Mouse (Mus musculus): ENCODE results near the gene Nfatc2ip.
"Not testable (repeated sequence)": the region's sequence is repeated elsewhere in the genome, so short reads cannot be mapped to it uniquely, and the experiment has no call there.

Gene Nfatc2ip

DNA sequence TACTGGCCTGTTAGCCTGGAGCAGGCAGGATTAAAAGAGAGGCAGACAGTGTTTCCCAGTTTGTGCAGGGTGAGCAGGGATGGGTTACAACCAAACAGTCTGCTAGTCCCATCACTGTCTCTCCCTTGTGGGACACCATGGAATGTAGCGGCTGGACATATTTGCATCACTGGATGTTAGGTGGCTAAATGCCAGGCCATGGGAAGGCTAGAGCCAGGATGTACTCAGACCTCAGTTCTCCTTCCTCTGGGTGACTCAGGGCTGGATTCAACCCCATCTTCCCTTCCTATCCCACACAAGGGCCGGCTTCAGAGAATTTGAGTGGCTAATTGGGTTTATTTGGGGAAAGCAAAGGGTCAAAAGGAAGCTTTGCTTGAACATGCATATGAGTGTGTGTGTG, 12.1 kb upstream of the Nfatc2ip start:
- DNase-seq (ENCODE audit: low read depth): peak; percentile 41

DNA sequence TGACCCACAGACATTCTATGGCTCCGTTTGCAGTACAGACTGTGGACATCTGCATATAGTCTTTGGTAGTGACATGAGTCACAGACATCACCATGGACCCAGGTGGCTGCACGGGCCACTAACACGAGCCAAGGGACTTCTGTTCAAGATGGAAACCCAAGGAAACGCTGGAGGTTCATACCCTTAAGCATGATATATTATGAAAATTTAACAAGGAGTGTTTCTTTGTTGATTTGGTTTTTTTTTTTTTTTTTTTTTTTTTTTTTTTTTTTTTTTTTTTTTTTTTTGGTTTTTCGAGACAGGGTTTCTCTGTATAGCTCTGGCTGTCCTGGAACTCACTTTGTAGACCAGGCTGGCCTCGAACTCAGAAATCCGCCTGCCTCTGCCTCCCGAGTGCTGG, 6.0 kb upstream of the Nfatc2ip start:
- DNase-seq (ENCODE audit: low read depth): not testable (repeated sequence)

DNA sequence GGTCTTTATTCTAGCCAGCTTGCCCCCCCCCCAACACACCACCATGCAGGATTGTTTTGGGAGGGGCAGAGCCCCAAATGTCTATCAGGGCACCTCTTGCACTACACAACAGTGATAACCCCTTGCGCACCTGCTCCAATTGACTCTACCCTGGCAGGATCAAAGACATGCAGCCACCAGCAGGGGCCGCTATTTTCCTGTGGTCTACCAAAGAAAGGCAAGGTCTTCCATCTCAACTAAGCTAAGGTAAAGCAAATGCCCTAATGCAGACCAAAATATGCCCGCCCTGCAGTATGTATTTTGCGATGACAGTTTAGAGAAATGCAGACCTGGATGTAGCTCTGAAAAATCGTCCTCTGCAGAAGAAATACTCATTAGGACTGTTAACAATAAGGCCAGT, 3.0 kb upstream of the Nfatc2ip start:
- DNase-seq (ENCODE audit: low read depth): peak; percentile 86

DNA sequence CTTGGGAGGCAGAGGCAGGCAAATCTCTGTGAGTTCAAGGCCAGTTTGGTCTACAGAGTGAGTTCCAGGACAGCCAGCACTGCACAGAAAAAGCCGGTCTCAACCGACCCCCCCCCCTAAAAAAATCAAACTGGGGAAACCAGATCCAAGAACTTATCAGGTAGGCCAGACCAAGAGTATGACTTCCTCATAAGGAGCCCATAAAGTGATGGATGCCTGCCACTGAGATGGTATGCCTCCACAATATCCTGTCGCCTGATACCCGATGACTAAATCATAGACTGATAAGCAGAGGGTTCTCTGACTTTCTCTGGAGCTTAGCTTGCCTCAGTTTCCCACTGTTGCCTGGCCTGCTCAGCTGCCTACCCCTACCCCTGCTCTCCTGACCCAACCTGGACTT, 1.3 kb upstream of the Nfatc2ip start:
- DNase-seq (ENCODE audit: low read depth): no peak

DNA sequence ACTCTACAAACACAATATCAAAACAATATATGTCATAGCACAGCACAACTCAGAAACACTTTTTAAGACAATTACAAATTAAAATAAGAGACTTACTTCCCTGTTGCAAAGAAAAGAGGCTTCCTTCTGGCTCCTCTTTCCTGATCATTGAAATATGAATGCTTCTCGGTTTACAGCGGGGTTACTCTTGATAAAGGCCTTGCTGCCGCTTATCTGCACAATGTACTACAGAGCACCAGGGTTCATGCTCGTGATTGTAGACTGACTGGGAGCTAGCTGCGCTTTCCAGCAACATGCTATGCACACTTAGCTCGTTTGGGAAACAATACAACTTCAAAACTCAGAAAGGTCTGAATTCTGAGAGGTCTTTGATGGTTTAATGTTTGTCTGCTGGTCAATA, 684 bp upstream of the Nfatc2ip start:
- no peak for DNase-seq (ENCODE audit: low read depth)

DNA sequence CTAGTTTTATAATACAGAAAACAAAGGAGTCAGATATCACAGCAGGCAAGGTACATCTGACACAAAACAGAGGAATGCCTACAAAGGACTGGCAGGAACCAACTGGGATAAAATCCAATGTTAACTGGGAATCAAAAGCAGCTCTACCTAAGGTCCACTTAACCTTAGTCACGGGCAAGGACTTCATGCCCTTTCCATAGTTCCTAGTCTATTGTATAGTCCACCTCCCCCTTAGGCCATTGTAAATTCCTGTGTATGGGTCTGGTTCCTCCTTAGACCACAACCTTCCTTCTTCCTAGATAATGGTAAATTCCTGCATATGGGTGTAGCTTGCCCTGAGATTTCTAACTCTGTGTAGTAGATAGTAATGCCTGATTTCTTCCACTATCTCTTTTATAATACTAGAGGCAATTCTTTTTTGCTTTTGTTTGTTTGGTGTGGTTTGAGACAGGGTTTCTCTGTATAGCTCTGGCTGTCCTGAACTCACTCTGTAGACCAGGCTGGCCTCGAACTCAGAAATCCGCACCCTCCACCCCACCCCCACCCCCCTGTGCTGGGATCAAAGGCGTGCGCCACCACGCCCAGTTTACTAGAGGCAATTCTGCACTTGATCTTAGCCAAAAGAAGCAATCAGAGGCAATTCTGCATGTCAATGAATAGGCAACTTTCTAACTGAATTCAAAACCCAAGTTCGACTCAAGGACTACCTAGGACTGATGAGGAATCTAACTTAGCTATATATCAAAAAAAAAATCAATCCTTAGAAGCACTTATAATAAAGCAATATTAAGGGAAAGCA, 4.3 kb downstream of the Nfatc2ip start:
- not testable (repeated sequence) for DNase-seq (ENCODE audit: low read depth)

DNA sequence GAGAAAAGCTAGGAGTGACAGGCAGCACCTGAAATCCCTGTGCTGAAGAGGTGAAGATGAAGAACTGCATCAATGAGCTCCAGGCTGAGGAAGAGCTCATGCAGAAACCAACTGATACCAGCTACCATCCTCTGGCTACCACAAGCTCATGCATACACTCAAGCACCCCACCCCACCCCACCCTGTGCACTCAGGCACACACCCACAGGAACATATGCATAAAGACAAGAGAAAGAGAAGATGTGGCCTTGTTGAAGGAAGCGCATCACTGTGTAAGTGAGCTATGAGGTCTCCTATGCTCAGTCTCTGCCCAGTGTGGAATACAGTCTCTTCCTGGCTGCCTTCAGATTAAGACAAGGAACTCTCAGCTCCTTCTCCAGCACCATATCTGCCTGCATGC, 8.4 kb downstream of the Nfatc2ip start:
- DNase-seq (ENCODE audit: low read depth): no peak

DNA sequence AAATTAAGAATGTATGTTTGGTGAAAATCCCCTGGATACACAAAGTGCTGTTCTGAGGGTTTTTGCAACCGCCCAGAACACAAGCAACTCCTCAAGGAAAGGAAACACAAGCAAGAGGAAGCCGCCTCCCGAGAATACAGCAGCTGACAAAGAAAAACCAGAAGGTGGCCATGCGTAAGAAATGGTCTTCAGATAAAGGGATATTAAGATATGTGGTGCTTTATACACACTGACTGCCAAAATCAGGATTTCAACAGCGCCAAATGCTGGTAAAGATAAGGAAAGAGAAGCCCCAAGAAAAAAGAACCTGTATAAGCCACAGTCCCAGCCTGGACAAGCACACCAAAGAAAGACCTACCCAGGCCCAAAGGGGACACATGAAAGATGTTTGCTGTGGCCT, 13.0 kb downstream of the Nfatc2ip start:
- no peak for DNase-seq (ENCODE audit: low read depth)

DNA sequence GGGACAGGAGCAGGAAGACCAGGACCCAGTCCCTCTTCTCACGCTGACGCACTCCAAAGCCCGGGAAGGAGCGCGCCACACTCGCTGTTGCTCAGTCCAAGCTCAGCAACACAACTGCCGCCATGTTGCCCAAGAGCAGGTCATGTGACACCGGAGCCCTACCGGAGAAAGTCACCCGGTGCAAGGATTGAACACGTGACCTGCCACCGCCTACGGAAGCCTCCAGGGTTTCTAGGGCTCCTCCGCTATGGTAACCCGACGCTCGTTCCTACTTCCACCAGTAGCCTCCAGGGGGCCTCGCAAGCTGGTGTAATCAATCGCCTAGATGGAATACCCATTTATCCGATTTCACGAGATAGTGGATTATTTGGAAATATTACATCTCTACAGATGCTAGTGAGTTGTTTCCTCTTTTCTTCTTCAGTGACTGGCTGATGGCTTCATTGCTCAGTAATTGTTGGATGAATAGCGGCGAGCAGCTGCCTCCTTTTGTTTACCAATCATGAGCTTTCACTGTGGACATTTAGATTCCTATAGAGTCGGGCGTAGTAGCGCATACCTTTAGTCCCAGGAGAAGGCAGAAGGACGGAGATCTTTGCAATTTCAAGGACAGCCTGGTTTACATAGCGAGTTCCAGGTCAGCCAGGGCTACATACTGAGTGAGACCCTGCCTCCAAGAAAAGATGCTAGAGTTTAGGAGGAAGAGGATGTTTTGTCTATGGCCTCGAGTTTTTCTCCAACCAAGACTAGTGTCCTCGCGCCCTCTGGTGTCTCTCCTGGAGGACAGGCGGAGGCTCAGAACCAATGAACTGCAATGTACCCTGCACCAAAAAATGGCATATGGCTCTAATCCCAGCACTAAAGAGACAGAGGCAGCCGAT, 19.0 kb downstream of the Nfatc2ip start, which contains the start of gene Spns1:
TSS of gene Spns1 (minus strand) at position 173 of the 881 bp plus-strand sequence.
- DNase-seq (ENCODE audit: low read depth): peak; percentile 96

DNA sequence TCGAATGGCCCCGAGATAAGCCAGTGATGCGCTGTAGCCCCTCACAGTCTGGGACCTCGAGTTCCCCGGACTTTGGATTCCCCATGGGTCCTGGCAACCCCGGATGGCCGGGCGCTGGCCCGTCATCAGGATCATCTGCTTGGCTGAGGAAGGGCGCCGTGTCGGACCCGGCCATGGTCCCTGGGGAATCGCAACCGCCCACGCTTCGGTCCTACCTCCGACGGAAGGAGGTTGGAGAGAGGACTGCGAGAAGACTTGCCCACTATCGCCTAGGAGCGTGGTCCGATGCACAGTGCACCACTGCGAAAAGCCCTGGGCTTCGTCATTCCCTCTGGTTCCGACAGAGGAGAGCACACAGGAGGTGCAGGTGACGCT, 19.6 kb downstream of the Nfatc2ip start:
- no peak for DNase-seq (ENCODE audit: low read depth)

DNA sequence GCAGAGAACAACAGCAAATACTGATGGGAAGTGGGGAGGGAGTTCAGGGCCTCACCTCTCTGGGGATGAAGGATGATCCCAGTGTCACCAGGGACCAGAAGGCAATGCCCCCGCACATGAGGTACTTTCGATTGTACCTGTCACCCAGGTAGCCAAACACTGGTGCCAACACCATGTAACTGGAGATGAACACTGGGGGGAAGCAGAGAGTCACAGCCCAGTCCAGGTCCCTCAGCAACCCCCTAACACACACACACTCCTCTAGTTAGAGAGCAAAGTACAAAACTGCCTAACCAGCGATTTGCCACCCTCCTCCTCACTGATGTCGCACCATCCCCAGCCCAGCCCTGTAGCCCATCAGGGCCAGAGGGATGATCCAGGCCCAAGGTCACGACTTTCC, 21.5 kb downstream of the Nfatc2ip start:
- DNase-seq (ENCODE audit: low read depth): no peak

DNA sequence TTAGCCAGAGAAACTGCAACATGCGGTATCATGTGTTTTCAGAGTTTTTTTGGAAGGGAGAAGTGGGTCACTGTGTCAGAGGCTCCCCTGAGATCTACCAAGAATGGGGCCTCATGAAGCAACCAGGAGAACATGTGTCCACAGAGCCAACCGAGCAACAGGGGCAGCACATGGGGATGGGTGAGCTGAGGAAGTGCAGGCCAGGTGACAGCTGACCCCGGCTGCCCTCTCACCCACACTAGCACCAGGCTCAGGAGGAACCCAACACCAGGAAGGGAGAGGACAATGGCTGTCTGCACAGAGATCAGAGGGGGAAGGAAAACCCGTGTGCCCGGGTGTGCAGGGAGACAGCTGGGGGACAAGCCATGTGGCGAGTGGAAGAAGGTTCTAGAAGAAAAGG, 22.0 kb downstream of the Nfatc2ip start:
- DNase-seq (ENCODE audit: low read depth): no peak

DNA sequence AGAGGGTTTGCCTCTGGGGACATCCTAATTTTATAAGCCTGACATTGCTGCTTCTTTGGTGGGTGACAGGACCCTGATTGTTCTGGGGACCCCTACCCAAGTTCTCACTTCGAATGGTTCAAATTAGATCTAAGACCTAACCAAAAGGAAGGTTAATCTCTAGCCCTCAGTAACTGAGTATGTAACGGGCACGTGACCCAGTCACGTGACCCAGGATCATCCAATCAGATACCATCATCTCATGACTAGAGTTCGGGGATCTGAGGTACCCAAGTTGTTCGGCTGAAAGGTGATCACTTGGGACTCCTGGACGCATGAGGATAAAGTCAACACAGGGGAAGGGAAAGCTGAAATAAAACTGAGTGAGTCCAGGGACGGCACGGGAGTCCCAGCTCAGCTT, 23.5 kb downstream of the Nfatc2ip start:
- DNase-seq (ENCODE audit: low read depth): no peak

DNA sequence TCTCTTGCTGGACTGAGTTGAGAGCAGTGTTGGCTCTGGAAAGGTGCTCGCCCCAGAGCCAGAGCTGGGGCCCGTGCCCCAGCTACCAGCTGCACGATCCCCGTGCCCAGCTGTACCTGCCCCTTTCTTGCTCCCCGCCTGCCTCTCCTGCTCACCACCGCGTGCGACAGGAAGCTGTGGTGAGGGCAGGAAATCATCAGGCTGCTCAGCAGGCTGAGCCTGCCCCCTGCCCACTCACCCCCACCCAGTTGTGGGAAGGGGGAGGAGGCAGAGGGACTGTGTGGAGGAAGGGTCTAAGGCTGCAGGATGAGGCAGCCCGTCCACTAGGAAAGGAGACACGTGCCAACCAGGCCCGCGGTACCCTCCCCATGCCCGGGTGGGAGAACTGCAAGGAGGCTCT, 27.1 kb downstream of the Nfatc2ip start, which contains the start of gene Lat:
TSS of gene Lat (minus strand) at position 178 of the 400 bp plus-strand sequence.
- DNase-seq (ENCODE audit: low read depth): no peak

DNA sequence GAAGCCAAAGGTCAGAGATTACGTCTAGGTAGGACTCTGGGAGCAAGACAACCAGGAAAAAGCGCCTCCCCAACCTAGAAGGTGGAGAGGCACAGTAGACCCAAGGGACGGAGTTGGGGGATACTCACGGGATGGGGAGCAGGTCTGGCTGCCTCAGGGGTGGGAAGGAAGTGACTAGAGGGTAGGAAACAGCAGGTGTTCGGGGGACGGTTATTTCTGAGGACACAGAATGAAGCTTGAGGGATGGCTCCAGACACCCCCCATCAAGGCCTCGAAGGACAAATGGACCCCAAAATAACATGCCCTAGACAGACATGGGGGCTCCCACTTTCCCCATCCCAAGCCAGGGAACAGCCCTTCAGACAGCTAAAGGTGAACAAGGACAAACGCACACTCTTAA, 28.2 kb downstream of the Nfatc2ip start:
- DNase-seq (ENCODE audit: low read depth): no peak

DNA sequence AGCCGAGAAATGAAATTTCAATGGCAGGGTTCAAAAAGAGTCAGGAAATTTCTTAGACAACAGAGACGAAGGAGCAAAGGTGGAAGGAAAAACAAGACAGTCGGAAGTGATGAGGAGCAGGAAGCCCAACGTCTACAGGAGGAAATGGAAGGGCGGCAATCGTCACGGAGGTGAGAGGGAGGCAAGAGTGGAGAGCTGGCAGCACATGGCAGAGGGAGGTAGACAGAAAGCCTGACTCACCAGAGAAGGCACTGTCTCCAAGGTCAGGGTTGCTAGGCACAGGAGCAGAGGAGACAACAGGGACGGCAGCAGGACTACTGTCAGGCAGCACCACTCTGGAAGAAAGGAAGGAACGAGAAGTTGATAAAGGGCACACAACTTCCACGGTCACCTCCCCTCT, 28.9 kb downstream of the Nfatc2ip start:
- no peak for DNase-seq (ENCODE audit: low read depth)

DNA sequence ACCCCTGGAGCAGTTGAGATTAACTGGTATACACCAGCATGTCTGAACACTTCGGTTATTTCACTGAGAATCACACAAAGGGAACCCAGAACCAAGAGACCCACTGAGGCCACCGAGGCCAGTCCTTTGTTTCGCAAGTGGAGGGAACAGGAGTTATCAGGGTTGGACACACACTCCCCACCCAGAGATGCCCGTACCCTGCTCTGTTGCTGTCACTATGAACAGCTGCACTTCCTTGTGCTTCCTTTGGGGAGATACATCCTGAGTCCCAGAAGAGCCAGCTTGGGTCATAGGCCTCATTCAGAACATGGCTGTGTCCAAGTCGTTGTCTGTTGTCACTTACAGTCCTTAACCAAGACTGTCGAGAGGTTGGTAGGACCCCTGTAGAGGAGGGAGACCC, 33.5 kb downstream of the Nfatc2ip start:
- DNase-seq (ENCODE audit: low read depth): no peak

DNA sequence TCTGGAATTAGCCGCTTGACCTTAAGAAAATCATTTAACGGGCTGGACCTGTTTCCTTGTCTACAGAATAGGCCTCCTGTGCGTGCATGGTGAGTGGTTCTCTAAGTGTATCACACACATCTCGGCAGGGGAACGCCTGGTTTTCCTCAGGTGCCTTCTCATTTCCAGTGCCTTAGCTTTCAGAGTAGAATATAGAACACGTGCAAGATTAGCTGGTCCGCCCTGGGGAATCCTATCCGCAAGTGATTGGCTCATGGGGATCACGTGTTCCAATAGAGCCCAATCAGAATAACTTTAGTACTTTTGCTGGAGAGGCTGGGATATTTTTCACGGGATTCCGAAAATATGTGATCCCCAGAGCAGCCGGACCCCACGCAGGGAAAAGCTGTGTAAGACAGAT, 37.5 kb downstream of the Nfatc2ip start:
- peak; percentile 67 for DNase-seq (ENCODE audit: low read depth)

DNA sequence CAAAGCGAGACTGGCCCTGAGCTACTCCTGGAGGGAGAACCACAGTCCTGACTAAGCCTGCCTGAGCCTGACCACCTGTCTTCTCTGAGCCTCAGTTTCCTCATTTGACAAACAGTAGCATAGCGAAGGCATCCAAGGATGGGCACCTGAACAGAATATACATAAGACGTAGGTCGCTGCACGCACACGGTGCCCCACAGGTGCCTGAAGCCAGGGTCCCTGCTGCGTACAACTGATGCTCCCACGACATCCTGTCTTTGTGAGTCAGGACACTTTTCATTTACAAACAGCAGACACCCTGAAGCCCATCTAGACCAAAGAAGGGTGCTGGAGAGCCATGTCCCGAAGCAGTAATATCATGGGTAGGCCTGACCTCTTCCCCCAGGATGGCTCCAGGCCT, 38.1 kb downstream of the Nfatc2ip start:
- DNase-seq (ENCODE audit: low read depth): no peak

DNA sequence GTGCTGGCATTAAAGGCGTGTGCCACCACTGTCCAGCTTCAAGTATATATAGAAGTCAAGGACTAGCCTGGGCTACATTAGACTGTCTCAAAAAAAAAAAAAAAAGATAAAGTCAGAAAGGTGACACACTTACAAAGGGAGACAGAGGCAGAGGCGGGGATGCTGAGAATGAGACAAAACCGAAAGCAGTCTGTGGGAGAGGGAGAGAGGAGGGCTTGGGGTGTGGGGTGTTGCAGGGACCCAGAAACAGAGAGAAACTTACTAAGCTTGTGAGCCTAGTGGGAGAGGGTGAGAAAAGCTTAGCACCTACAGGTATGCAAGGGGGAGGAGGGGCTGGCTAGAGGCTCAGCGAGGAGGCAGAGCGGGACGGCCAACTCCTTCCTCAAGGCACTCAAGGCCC, 38.7 kb downstream of the Nfatc2ip start:
- DNase-seq (ENCODE audit: low read depth): no peak

DNA sequence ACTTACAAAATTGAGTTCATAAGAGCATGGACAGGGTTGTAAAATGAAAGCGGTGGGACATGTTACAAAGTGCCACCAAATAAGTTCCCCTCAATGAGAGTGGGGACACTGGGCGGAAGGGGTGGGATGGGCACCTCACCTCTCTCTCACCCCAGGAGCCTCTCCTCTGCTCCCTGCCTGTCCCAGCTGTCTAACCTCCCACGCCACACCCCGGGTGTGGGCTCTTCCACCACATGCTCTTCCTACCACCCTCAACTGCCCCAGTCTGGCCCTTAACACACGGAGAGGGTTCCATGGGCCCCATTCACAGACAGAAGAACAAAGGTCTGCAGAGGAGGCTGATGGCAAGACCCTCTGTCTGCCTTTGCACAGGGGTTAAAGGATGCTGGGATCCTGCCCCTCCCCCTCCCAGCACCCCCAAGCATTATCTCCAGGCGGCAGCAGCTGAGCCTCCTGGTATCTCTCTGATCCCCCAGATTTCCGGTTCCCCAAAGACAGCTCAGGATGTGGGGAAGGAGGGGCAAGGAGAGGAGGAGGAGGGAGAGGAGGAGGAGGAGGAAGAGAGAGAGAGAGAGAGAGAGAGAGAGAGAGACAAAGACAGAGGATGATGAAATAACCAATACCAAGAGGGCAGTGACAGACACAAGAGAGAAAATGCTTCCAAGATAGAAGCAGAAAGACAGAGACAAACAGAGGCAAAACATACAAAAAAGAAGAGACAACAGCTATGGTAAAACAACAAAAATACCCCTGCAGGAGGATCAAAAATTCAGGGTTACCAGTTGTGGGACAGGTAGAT, 39.5 kb downstream of the Nfatc2ip start:
- no peak for DNase-seq (ENCODE audit: low read depth)

DNA sequence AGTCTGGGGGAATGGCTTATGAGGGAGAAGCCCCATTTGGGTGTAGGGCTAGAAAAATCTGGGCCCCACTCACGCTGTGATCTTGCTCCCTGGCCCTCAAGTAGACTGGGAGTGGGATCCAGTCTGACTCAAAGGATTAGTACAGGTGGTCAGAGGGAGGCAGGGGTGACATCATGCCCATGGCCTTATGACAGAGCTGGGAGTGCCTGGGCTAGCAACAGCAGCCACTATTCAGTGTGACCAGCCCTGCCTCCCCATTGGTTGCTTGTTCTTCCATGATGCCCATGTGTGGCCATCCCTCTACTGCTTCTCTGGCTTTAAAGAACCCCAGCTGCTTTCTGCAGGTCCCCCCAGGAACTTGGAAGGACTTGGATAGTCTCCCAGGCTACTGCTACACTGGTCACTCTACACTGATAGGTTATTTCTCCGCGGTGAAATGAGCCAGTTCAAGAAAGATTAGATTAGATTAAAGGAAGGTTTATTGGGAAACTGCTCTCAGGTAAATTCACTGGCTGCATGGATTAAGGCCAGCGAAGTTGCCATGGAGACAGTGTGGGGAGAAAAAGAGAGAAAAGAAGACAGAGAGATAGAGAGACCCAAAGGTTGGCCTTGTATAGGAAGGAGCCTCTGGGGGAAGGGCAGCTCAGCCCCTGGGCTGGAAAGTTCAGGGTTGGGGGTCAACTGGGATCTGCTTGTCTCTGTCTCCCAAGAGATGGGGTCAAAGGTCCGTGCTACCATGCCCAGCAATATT, 40.5 kb downstream of the Nfatc2ip start:
- DNase-seq (ENCODE audit: low read depth): no peak
